Mouse (Mus musculus) Muller cell, postnatal 12 days (primary cell): ENCODE measurements at regions not wholly inside any gene's neighbourhood (a gene's known extent, or its start where the extent isn't known, plus 50 kb on each side); places are given as distances from the start of the nearest gene placed in this dataset.

Experiments
- DNase-seq: peaks from one replicate; pipeline ENCODE4 v3.0.0-alpha.2; 2015; ENCODE audit errors: inconsistent ontology term

- DNase-seq = peak; percentile 63
Observed at GRCm38 (mm10) chr4:37034200-37034599, 82.7 kb upstream of the Lingo2 start.
